Mouse (Mus musculus) midbrain, embryonic 15.5 days (tissue): ENCODE measurements around the gene Khdrbs1. TPM values are rescaled to one million over a fixed set of nuclear protein-coding genes. Genes with fewer than 3 reads are reported as not detected.

Experiments
- ATAC-seq: fragments of 200-750 bp; cut with Nextera tagmentation; replicated peaks from 2 replicates; pipeline ENCODE4 v1.8.0; 2017; ENCODE audit warnings: moderate TSS enrichment
- H3K27ac ChIP-seq: fragments of 300-500 bp; sonication (generic); 2 replicates; pipeline ENCODE4 v1.5.1; 2015; ENCODE audit warnings: mild to moderate bottlenecking, inconsistent platforms
- H3K27me3 ChIP-seq: fragments of 300-500 bp; sonication (generic); replicated peaks from 2 replicates; pipeline ENCODE4 v1.6.1; 2015; ENCODE audit warnings: inconsistent platforms
- H3K36me3 ChIP-seq: fragments of 300-500 bp; sonication (generic); replicated peaks from 2 replicates; pipeline ENCODE4 v1.6.1; 2015; ENCODE audit warnings: inconsistent platforms
- H3K4me1 ChIP-seq: fragments of 300-500 bp; sonication (generic); 2 replicates; pipeline ENCODE4 v1.6.1; 2015; ENCODE audit warnings: inconsistent platforms
- H3K4me2 ChIP-seq: fragments of 300-500 bp; sonication (generic); 2 replicates; pipeline ENCODE4 v1.6.1; 2015; ENCODE audit warnings: inconsistent platforms, mild to moderate bottlenecking, moderate library complexity
- H3K4me3 ChIP-seq: fragments of 300-500 bp; sonication (generic); 2 replicates; pipeline ENCODE4 v1.5.1; 2015; ENCODE audit warnings: mild to moderate bottlenecking, inconsistent platforms
- H3K9ac ChIP-seq: fragments of 300-500 bp; sonication (generic); 2 replicates; pipeline ENCODE4 v1.6.1; 2015; ENCODE audit warnings: mild to moderate bottlenecking, inconsistent platforms
- H3K9me3 ChIP-seq: fragments of 300-500 bp; sonication (generic); 2 replicates; pipeline ENCODE4 v1.6.1; 2016; ENCODE audit warnings: inconsistent platforms
- WGBS: fragments of 180-500 bp; shearing (Covaris S2); methylation state at CpG from one replicate; pipeline ENCODE4 v1.1.7; 2015; ENCODE audit warnings: mixed read lengths; 5-methylcytosine and 5-hydroxymethylcytosine counted together
- polyA plus RNA-seq: library from polyadenylated mRNA; unstranded; fragments of >200 nt; fragmentation: Nextera tagmentation; extraction: Ambion mirVana; gene quantifications from 2 replicates; pipeline ENCODE4 v1.2.1, GENCODE M21; 2015

The Khdrbs1 gene
- polyA plus RNA-seq: 137 and 138 TPM in 2 replicates

DNA sequence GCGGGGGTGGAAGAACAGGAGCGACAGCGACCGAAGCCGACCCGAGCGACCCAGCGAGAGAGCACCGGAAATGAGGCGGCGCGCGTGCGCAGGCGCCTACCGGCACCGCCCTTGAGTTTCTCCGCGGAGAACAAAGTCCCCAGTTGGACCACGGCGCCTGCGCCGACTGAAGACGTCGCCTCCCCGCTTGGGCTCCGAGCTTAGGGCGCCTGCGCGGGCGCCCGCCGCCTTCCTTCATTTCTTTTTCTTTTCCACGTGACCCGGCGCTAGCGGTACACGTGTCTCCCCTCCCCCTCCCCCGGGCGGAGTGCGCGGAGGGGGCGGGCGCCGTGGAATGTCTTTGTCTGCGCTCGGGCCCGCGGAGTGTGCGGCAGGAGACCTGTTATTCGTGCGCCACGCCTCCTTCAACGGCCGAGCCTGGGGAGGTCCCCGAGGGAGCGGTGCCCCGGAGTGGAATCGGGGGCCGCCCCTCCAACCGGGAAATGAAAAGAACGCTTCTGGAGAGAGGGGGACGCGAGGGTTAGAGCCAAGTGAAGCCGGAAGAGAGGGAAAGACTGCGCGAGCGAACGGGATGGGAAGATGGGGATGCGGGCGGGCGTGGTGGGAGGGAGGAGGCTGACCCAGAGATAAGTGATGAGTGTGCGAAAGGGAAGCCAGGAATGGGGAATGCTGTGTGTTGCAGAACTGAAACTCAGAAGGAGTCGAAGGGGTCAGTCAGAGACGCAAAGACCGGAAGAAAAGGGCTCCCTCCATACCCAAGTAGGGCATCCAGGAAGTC, at the start of gene Khdrbs1:
Khdrbs1 (minus strand) TSS at position 72 of the 778 bp plus-strand sequence.
- Histone ChIP-seq H3K4me1 (peaks cover 35% of the 10 kb centered on the region), H3K36me3 (no peaks in the 10 kb centered on the region), H3K27me3 (no peaks in the 10 kb centered on the region), H3K9ac (peak within 1 kb of the TSS; percentile 90), H3K4me3 (peak within 1 kb of the TSS; percentile 84), H3K9me3 (no peaks in the 10 kb centered on the region), H3K4me2 (peak within 1 kb of the TSS; percentile 75), H3K27ac (peak within 1 kb of the TSS; percentile 99)
- WGBS: under 1% methylated on average over 74 of the region's 76 CpGs
- peak; percentile 93 for ATAC-seq

DNA sequence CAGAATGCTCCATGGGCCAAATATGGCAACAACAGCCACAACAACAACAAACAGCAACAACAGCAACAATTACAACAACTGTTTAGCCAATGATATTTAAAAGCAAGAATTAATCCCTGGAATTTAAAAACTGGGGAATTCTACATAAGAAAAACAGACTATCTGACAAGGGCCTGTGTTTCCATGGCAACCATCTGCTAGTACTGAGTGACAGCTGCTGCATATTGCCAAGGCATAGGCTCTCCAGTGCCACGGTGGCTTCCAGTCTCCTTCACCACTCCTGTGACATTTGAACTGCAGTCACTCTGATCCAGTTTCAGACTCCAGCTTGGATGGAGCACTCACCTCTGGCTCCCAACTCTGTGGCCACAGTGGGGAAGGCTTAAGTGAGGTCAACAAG, 49.3 kb upstream of the Khdrbs1 start:
- Histone ChIP-seq H3K27ac (peak overlapping the region; percentile 72), H3K4me1 (peaks cover 24% of the 10 kb centered on the region), H3K9ac (no peak overlapping the region), H3K36me3 (no peaks in the 10 kb centered on the region), H3K27me3 (no peaks in the 10 kb centered on the region), H3K4me3 (no peak overlapping the region), H3K9me3 (no peaks in the 10 kb centered on the region), H3K4me2 (no peak overlapping the region)
- 0% methylated on average over 1 of the region's 1 CpGs for WGBS
- no peak for ATAC-seq

DNA sequence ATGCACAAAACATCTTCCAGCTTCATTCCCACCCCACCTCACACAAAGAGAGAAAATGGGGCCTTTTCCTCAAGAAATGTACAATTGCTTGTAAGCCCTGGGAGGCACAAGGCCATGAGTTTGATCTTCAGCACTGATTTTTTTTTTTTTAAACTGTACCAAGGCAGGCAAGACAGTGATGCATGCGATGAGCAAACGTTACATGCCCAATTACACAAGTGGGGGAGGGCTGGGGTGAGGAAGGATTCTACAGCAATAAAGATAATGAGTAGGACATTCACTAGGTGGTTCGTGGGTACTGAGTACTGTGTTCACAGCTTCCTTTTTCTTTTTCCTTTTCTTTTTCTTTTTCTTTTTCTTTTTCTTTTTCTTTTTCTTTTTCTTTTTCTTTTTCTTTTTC, 48.4 kb upstream of the Khdrbs1 start:
- H3K9me3 ChIP-seq: no peaks in the 10 kb centered on the region
- H3K4me1 ChIP-seq: peaks cover 18% of the 10 kb centered on the region
- WGBS: 72% methylated on average over 3 of the region's 3 CpGs
- no peak overlapping the region for H3K9ac ChIP-seq
- no peak overlapping the region for H3K27ac ChIP-seq
- no peak for ATAC-seq
- no peak overlapping the region for H3K4me3 ChIP-seq
- H3K27me3 ChIP-seq: no peaks in the 10 kb centered on the region
- H3K36me3 ChIP-seq: no peaks in the 10 kb centered on the region
- no peak overlapping the region for H3K4me2 ChIP-seq

DNA sequence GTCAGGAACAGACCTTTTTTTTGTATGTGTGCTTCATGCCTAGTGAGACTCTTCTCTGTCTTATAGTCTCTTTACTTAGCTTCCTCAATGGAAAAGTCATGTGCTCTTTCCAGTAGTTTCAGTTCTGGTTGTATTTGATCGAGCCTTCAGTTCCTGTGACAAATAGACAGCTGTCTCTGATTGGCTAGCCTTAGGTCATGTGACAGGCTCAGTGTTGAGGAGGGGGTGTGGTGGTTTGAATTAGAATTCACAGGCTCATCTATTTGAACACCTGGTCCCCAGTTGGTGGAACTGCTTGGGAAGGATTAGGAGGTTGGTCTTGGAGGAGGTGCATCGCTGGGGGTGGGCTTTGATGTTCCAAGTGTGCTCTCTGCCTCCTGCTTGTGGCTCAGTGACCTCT, 47.5 kb upstream of the Khdrbs1 start:
- H3K9ac ChIP-seq: no peak overlapping the region
- H3K4me1 ChIP-seq: peaks cover 12% of the 10 kb centered on the region
- H3K36me3 ChIP-seq: no peaks in the 10 kb centered on the region
- no peak overlapping the region for H3K27ac ChIP-seq
- WGBS: 90% methylated on average over 2 of the region's 2 CpGs
- ATAC-seq: no peak
- no peak overlapping the region for H3K4me3 ChIP-seq
- no peaks in the 10 kb centered on the region for H3K9me3 ChIP-seq
- H3K4me2 ChIP-seq: no peak overlapping the region
- no peaks in the 10 kb centered on the region for H3K27me3 ChIP-seq

DNA sequence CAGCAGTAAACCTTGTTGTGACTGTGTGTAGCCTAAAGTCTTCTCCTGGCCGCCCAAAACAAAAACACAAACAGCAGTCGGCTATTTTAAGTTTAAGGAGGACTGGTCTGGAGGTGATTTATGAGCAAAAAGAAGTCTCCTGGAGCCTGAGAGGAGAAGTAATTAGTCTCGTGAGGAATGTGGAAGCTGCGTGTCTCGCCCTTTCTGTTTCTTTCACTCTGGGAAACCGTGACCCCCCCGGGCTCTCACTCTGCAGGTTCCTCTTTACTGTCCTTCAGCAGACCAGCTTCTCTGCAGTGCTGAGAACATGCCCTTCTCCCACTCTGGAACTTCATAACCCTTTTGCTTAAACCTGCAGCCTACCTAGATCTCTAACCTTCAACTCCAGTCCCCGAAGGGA, 46.6 kb upstream of the Khdrbs1 start:
- no peaks in the 10 kb centered on the region for H3K36me3 ChIP-seq
- no peak overlapping the region for H3K27ac ChIP-seq
- no peak overlapping the region for H3K9ac ChIP-seq
- no peak for ATAC-seq
- peaks cover 12% of the 10 kb centered on the region for H3K4me1 ChIP-seq
- no peak overlapping the region for H3K4me2 ChIP-seq
- H3K4me3 ChIP-seq: no peak overlapping the region
- WGBS: 73% methylated on average over 8 of the region's 8 CpGs
- no peaks in the 10 kb centered on the region for H3K9me3 ChIP-seq
- H3K27me3 ChIP-seq: no peaks in the 10 kb centered on the region

DNA sequence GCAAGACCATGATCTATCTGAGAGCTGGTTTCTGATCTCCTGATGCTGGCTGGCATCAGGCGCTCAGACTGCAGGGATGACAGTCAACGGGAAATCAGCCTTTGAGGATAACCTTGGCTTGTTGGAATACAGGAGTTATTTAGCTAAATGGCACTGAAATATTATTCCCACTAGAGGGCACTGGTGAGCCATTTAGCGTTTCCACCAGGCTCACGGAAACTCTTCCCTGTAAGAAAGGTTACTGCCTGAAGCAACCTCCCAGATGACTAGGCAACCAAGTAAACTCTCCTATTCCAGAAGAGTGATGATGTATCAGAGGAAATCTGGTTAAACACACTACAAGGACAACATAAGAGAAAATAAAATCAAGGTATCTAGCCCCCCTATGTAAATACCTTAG, 43.1 kb upstream of the Khdrbs1 start:
- Histone ChIP-seq H3K4me1 (peaks cover 12% of the 10 kb centered on the region), H3K4me2 (no peak overlapping the region), H3K27ac (no peak overlapping the region), H3K4me3 (no peak overlapping the region), H3K9me3 (no peaks in the 10 kb centered on the region), H3K27me3 (no peaks in the 10 kb centered on the region), H3K36me3 (no peaks in the 10 kb centered on the region), H3K9ac (no peak overlapping the region)
- no peak for ATAC-seq
- WGBS: 2% methylated on average over 4 of the region's 4 CpGs

DNA sequence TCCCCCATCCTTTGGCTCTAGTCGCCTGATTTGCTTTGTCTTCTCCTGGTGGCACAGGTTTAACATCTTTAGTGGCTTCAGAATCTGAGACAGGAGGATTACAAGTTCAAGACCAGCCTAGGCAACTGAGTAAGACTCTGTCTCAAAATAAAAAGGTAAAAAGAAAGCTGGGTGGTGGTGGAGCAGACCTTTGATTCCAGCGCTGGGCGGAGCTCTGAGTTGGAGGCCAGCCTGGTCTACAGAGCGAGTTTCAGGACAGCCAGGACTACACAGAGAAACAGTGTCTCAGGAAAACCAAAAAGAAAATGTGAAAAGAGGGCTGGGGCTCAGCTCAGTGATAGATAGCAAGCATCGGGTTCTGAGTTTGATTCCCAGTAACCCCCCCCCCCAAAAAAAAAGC, 41.4 kb upstream of the Khdrbs1 start:
- WGBS: 91% methylated on average over 5 of the region's 5 CpGs
- no peak overlapping the region for H3K27ac ChIP-seq

DNA sequence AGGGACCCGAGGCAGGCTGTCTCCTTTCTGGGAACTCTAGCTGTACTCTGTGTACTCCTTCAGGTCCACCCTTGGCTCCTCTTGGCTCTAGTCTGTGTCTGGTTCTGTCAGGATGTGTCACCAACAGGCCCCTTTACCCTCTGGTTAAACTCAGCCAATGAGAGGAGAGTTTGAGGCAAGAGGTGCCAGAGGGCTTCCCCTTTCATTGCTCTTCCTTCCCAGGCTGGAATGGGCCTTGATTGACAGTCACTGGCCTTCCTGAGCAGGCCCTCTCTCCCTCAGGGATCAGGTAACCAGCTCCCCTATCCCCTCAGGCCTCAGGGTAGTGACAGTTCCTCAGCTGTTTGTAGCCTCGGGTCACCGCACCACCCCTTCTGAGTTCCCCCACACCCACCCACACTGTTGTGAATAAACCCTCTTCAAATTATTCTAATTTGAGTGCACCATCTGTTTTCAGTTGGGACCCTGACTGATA, 40.8 kb upstream of the Khdrbs1 start:
- Histone ChIP-seq H3K4me2 (no peak overlapping the region), H3K9ac (no peak overlapping the region), H3K27me3 (no peaks in the 10 kb centered on the region), H3K27ac (0 out of 2 replicates have a peak overlapping the region, but pooled peaks have one; percentile 14), H3K9me3 (no peaks in the 10 kb centered on the region), H3K4me3 (no peak overlapping the region), H3K4me1 (peaks cover 12% of the 10 kb centered on the region), H3K36me3 (no peaks in the 10 kb centered on the region)
- 31% methylated on average over 3 of the region's 3 CpGs for WGBS
- ATAC-seq: no peak

More for the DNA sequence above, 41.4 kb upstream of the Khdrbs1 start:
- H3K36me3 ChIP-seq: no peaks in the 10 kb centered on the region
- no peak for ATAC-seq
- no peaks in the 10 kb centered on the region for H3K9me3 ChIP-seq
- no peaks in the 10 kb centered on the region for H3K27me3 ChIP-seq
- H3K9ac ChIP-seq: no peak overlapping the region
- no peak overlapping the region for H3K4me2 ChIP-seq
- no peak overlapping the region for H3K4me3 ChIP-seq
- peaks cover 12% of the 10 kb centered on the region for H3K4me1 ChIP-seq

DNA sequence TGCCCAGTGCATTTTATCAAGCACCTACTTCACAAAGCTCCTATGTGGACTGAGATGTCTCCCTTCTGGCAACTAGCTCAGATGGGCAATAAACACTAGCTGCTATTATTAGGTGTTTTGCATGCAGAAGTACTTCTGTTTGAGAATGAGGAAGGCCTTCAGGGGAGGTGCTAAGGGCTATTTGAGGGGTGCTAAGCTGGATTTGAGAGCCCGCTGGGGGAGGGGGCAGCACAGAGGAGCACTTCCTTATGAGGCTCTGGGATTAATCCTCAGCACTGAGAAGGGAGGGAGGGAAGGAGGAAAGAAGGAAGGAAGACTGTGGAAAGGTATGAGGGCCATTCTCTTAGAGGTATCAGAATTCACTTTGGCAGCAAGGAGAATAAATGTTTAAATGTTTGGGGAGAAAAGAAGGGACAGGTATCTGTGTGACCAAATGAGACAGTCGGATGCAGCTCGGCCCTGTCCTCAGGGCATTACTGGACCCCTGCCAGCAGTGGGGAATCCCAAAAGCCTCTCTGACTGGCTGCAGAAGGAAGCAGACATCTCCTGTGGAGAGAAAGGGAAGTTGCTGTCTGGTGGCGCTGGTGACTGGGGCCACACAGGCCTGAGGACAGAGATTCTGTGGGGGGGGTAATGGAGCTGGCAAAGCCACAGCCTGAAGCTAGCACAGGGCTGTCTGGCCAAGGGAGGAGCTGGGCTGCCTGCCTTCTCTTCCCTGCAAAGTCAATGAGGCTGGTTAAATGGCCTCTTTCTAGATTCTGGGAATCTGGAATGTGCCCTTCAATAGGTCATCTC, 40.0 kb upstream of the Khdrbs1 start:
- H3K9me3 ChIP-seq: no peaks in the 10 kb centered on the region
- H3K9ac ChIP-seq: no peak overlapping the region
- H3K27ac ChIP-seq: peak overlapping the region; percentile 14; the same call in 1 of the 2 replicates
- H3K4me2 ChIP-seq: no peak overlapping the region
- 7% methylated on average over 4 of the region's 4 CpGs for WGBS
- peaks cover 12% of the 10 kb centered on the region for H3K4me1 ChIP-seq
- ATAC-seq: 0 out of 2 replicates have a peak, but pooled peaks have one; percentile 42
- no peaks in the 10 kb centered on the region for H3K27me3 ChIP-seq
- H3K36me3 ChIP-seq: no peaks in the 10 kb centered on the region
- H3K4me3 ChIP-seq: no peak overlapping the region

DNA sequence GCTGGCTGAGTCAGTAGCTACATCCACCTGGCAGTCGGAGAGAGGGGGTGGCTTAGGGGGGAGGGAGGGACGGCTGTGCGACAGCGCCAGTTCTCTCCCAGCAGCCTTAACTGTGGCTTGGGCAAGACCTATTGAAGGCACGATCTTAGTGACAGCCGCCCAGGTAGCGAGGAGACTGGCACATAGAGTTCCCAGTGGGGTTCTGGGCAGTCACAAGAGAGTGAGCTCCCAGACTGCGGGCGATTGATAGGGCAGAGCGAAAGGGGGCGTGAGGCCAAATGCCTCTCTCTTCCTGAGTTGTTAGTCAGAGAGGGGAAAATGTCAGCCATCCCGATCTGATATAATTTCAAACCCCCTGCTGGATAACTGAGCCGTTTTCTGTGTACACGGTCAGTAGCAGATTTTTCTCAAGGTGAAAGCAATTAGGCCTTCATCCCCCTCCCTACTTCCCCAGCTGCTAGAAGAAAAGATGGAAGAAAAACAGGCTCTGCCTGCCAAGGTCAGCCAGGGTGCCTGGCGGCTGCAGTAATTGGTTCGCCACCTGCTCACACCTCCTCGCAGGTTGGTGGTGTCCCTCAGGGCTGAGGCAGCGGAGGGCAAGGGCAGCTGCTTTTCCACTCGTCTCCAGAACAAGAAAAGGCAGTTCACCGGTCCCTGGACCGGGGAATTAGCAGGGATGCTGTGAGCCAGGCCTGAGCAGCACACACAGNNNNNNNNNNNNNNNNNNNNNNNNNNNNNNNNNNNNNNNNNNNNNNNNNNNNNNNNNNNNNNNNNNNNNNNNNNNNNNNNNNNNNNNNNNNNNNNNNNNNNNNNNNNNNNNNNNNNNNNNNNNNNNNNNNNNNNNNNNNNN, 29.8 kb upstream of the Khdrbs1 start:
- no peak overlapping the region for H3K9ac ChIP-seq
- peaks cover 18% of the 10 kb centered on the region for H3K4me1 ChIP-seq
- H3K27ac ChIP-seq: peak overlapping the region; percentile 54
- H3K36me3 ChIP-seq: no peaks in the 10 kb centered on the region
- 3% methylated on average over 21 of the region's 21 CpGs for WGBS
- H3K9me3 ChIP-seq: no peaks in the 10 kb centered on the region
- 0 out of 2 replicates have a peak, but pooled peaks have one; percentile 54 for ATAC-seq
- peak overlapping the region; percentile 35 for H3K4me2 ChIP-seq
- H3K4me3 ChIP-seq: no peak overlapping the region
- H3K27me3 ChIP-seq: no peaks in the 10 kb centered on the region

DNA sequence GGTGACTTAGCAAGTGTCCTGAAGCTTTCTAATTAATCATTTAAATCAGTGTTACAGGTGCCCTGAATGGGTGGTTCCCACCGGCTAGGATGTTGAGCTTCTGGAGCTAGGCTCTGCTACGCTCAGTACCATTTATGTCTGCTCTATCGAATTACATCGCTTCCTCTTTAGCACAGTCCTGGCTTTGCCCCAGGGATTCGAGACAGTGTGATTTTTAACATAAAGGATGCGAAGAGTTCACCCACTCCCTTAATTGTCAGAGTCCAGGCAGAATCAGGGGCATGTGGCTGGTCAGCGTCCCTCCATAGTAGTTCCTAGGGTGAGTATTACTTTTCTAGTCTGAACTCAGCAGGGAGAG, 29.2 kb upstream of the Khdrbs1 start:
- Histone ChIP-seq H3K9me3 (no peaks in the 10 kb centered on the region), H3K4me2 (peak overlapping the region; percentile 35), H3K4me1 (peaks cover 18% of the 10 kb centered on the region), H3K36me3 (no peaks in the 10 kb centered on the region), H3K4me3 (no peak overlapping the region), H3K9ac (no peak overlapping the region), H3K27ac (peak overlapping the region; percentile 54), H3K27me3 (no peaks in the 10 kb centered on the region)
- no peak for ATAC-seq
- WGBS: 23% methylated on average over 7 of the region's 7 CpGs

DNA sequence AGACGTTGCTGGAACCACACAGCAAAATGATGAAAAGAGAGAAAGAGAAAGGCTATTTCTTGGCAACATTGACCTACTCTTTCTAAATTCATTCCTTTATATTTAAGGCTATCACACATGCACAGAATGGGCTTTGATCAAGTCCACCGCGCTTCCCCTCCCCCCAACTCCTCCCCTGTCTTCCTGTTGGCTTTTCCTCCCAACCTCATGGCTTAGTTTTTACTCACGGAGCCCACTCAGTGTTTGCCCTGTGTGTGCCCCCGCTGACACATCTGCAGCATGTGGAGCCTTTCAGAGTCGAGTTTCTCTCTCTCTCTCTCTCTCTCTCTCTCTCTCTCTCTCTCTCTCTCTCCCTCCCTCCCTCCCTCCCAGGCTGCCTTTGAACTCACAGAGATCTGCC, 28.5 kb upstream of the Khdrbs1 start:
- WGBS: 71% methylated on average over 6 of the region's 6 CpGs
- H3K9ac ChIP-seq: no peak overlapping the region
- ATAC-seq: no peak
- no peaks in the 10 kb centered on the region for H3K36me3 ChIP-seq
- H3K27ac ChIP-seq: no peak overlapping the region
- H3K4me2 ChIP-seq: no peak overlapping the region
- H3K4me1 ChIP-seq: peaks cover 18% of the 10 kb centered on the region
- H3K9me3 ChIP-seq: no peaks in the 10 kb centered on the region
- H3K27me3 ChIP-seq: no peaks in the 10 kb centered on the region
- no peak overlapping the region for H3K4me3 ChIP-seq
